Mouse (Mus musculus): ENCODE measurements around the gene Tmtc3. TPM values are rescaled to one million over a fixed set of nuclear protein-coding genes. Genes with fewer than 3 reads are reported as not detected.

Tmtc3 gene
- polyA plus RNA-seq, 1 experiment, result 2.1 TPM

GRCm38 (mm10) chr10:100508170-100508569 lies 21.0 kb upstream of the Tmtc3 start:
- no peak for TF ChIP-seq POLR2A (IDR thresholded peaks at IDR 0.05; ENCODE audit: insufficient read length, low read depth)
- no peak for TF ChIP-seq E2F4 (IDR thresholded peaks at IDR 0.05; ENCODE audit: insufficient read depth)
- TF ChIP-seq CEBPB (IDR thresholded peaks at IDR 0.05; ENCODE audit: insufficient read depth, poor library complexity, severe bottlenecking), result no peak
- TF ChIP-seq MAX (IDR thresholded peaks at IDR 0.05; ENCODE audit: low read depth), result no peak
- no peak for TF ChIP-seq REST (IDR thresholded peaks at IDR 0.05; ENCODE audit: insufficient read depth, insufficient read length)
- TF ChIP-seq MYOD1 (IDR thresholded peaks at IDR 0.05; ENCODE audit: control insufficient read depth in 1 of 3, insufficient read length in 2 of 3, low read depth in 2 of 3), result no peak
- no peak for TF ChIP-seq MYOG (IDR thresholded peaks at IDR 0.05; ENCODE audit: control insufficient read depth in 1 of 3, insufficient read depth in 1 of 3, insufficient read length in 2 of 3, low read depth in 2 of 3)
- no peak for TF ChIP-seq TCF12 (IDR thresholded peaks at IDR 0.05; ENCODE audit: insufficient read depth, poor library complexity, severe bottlenecking)
- no peak for TF ChIP-seq SRF (IDR thresholded peaks at IDR 0.05; ENCODE audit: control insufficient read depth, insufficient read length, low read depth)
- no peak for TF ChIP-seq TCF3 (IDR thresholded peaks at IDR 0.05; ENCODE audit: insufficient read length, low read depth)
- TF ChIP-seq USF1 (IDR thresholded peaks at IDR 0.05; ENCODE audit: low read depth), result no peak
- no peak for TF ChIP-seq POLR2AphosphoS2 (IDR thresholded peaks at IDR 0.05; ENCODE audit: insufficient read length, low read depth)
- Histone ChIP-seq H3ac (ENCODE audit: control insufficient read depth, insufficient read length) (no peak overlapping the region), H3K4me2 (ENCODE audit: low read depth) (no peak overlapping the region), H3K4me3 (no peak overlapping the region), H3K79me2 (ENCODE audit: control insufficient read depth, insufficient read depth) (no peaks in the 10 kb centered on the region), H3K36me3 (ENCODE audit: control insufficient read depth, insufficient read depth) (peaks cover 13% of the 10 kb centered on the region), H3K27me3 (ENCODE audit: control insufficient read depth, insufficient read depth, insufficient read length) (no peaks in the 10 kb centered on the region)

GRCm38 (mm10) chr10:100498309-100498708 lies 11.2 kb upstream of the Tmtc3 start:
- Histone ChIP-seq H3ac (ENCODE audit: control insufficient read depth, insufficient read length) (no peak overlapping the region), H3K36me3 (ENCODE audit: control insufficient read depth, insufficient read depth) (peaks cover 14% of the 10 kb centered on the region), H3K4me3 (no peak overlapping the region), H3K79me2 (ENCODE audit: control insufficient read depth, insufficient read depth) (no peaks in the 10 kb centered on the region), H3K4me2 (ENCODE audit: low read depth) (no peak overlapping the region), H3K27me3 (ENCODE audit: control insufficient read depth, insufficient read depth, insufficient read length) (no peaks in the 10 kb centered on the region)
- TF ChIP-seq CEBPB (IDR thresholded peaks at IDR 0.05; ENCODE audit: insufficient read depth, poor library complexity, severe bottlenecking) (no peak), USF1 (IDR thresholded peaks at IDR 0.05; ENCODE audit: low read depth) (no peak), POLR2A (IDR thresholded peaks at IDR 0.05; ENCODE audit: insufficient read length, low read depth) (no peak), POLR2AphosphoS2 (IDR thresholded peaks at IDR 0.05; ENCODE audit: insufficient read length, low read depth) (no peak), TCF12 (IDR thresholded peaks at IDR 0.05; ENCODE audit: insufficient read depth, poor library complexity, severe bottlenecking) (no peak), E2F4 (IDR thresholded peaks at IDR 0.05; ENCODE audit: insufficient read depth) (no peak), MYOG (IDR thresholded peaks at IDR 0.05; ENCODE audit: control insufficient read depth in 1 of 3, insufficient read depth in 1 of 3, insufficient read length in 2 of 3, low read depth in 2 of 3) (no peak), REST (IDR thresholded peaks at IDR 0.05; ENCODE audit: insufficient read depth, insufficient read length) (no peak), MYOD1 (IDR thresholded peaks at IDR 0.05; ENCODE audit: control insufficient read depth in 1 of 3, insufficient read length in 2 of 3, low read depth in 2 of 3) (no peak), MAX (IDR thresholded peaks at IDR 0.05; ENCODE audit: low read depth) (no peak), SRF (IDR thresholded peaks at IDR 0.05; ENCODE audit: control insufficient read depth, insufficient read length, low read depth) (no peak), TCF3 (IDR thresholded peaks at IDR 0.05; ENCODE audit: insufficient read length, low read depth) (no peak)

- no peak for TF ChIP-seq REST (IDR thresholded peaks at IDR 0.05; ENCODE audit: insufficient read depth, insufficient read length)
- H3K4me2 ChIP-seq (ENCODE audit: low read depth), result no peak overlapping the region
- H3K79me2 ChIP-seq (ENCODE audit: control insufficient read depth, insufficient read depth), result no peaks in the 10 kb centered on the region
- no peak overlapping the region for H3ac ChIP-seq (ENCODE audit: control insufficient read depth, insufficient read length)
- H3K27me3 ChIP-seq (ENCODE audit: control insufficient read depth, insufficient read depth, insufficient read length), result no peaks in the 10 kb centered on the region
- H3K36me3 ChIP-seq (ENCODE audit: control insufficient read depth, insufficient read depth), result no peaks in the 10 kb centered on the region
- H3K4me3 ChIP-seq, result no peak overlapping the region
These were observed 4.8 kb upstream of the Tmtc3 start for GRCm38 (mm10) chr10:100491916-100492315.

- no peak for TF ChIP-seq TCF3 (IDR thresholded peaks at IDR 0.05; ENCODE audit: insufficient read length, low read depth)
- H3K36me3 ChIP-seq (ENCODE audit: control insufficient read depth, insufficient read depth), result no peaks in the 10 kb centered on the region
- H3ac ChIP-seq (ENCODE audit: control insufficient read depth, insufficient read length), result peak overlapping the region; percentile 56
- H3K4me3 ChIP-seq, result peak overlapping the region; percentile 85
- H3K4me2 ChIP-seq (ENCODE audit: low read depth), result peak overlapping the region; percentile 72
- peaks cover 39% of the 10 kb centered on the region for H3K79me2 ChIP-seq (ENCODE audit: control insufficient read depth, insufficient read depth)
- H3K27me3 ChIP-seq (ENCODE audit: control insufficient read depth, insufficient read depth, insufficient read length), result no peaks in the 10 kb centered on the region
These were observed 451 bp downstream of the Tmtc3 start for GRCm38 (mm10) chr10:100486701-100487096.

- Histone ChIP-seq H3ac (ENCODE audit: control insufficient read depth, insufficient read length) (no peak overlapping the region), H3K36me3 (ENCODE audit: control insufficient read depth, insufficient read depth) (no peaks in the 10 kb centered on the region), H3K79me2 (ENCODE audit: control insufficient read depth, insufficient read depth) (peaks cover 26% of the 10 kb centered on the region), H3K4me2 (ENCODE audit: low read depth) (no peak overlapping the region), H3K27me3 (ENCODE audit: control insufficient read depth, insufficient read depth, insufficient read length) (no peaks in the 10 kb centered on the region), H3K4me3 (no peak overlapping the region)
- TF ChIP-seq MYOD1 (IDR thresholded peaks at IDR 0.05; ENCODE audit: control insufficient read depth in 1 of 3, insufficient read length in 2 of 3, low read depth in 2 of 3), result no peak
- no peak for TF ChIP-seq CEBPB (IDR thresholded peaks at IDR 0.05; ENCODE audit: insufficient read depth, poor library complexity, severe bottlenecking)
- TF ChIP-seq POLR2AphosphoS2 (IDR thresholded peaks at IDR 0.05; ENCODE audit: insufficient read length, low read depth), result no peak
- no peak for TF ChIP-seq POLR2A (IDR thresholded peaks at IDR 0.05; ENCODE audit: insufficient read length, low read depth)
- TF ChIP-seq MYOG (IDR thresholded peaks at IDR 0.05; ENCODE audit: control insufficient read depth in 1 of 3, insufficient read depth in 1 of 3, insufficient read length in 2 of 3, low read depth in 2 of 3), result no peak
- TF ChIP-seq USF1 (IDR thresholded peaks at IDR 0.05; ENCODE audit: low read depth), result no peak
- TF ChIP-seq TCF3 (IDR thresholded peaks at IDR 0.05; ENCODE audit: insufficient read length, low read depth), result no peak
- TF ChIP-seq MAX (IDR thresholded peaks at IDR 0.05; ENCODE audit: low read depth), result no peak
- TF ChIP-seq TCF12 (IDR thresholded peaks at IDR 0.05; ENCODE audit: insufficient read depth, poor library complexity, severe bottlenecking), result no peak
- TF ChIP-seq E2F4 (IDR thresholded peaks at IDR 0.05; ENCODE audit: insufficient read depth), result no peak
- no peak for TF ChIP-seq REST (IDR thresholded peaks at IDR 0.05; ENCODE audit: insufficient read depth, insufficient read length)
These were observed 7.6 kb downstream of the Tmtc3 start for GRCm38 (mm10) chr10:100479538-100479937.

All from myocyte (in vitro differentiated cells).